Comparison of ENCODE assay signal across 33 mouse cellular contexts in the genomic region with DNA sequence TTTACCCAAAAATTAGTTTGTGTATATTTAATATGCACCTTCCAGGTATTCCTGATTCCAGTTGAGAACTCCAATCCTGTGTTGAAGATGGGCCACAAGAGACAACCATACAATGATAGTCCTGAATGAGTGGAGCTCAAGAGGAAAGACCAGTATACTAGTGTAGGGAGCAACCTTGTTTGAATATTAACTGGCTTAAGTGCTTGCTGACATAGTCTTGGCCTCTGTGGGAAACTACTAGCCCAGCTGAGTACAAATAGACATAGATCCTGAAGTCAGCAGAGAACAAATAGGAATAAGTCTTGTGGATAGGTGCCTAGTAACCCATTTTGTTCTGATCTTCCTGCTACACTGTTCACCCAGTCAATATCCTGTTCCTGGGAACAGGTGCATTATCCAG.
"Had no signal": no experiment of that assay in that cellular context is flagged by ENCODE, and none has a peak within 500 bp of the region (broad histone marks: within the 10 kb centered on the region; RNA-seq: fewer than 3 reads in every experiment).

No protein-coding gene starts in this region.

- H3K36me3 ChIP-seq: limb, embryonic 10.5 days; limb, embryonic 12.5 days; limb, embryonic 13.5 days; limb, embryonic 15.5 days; liver, embryonic 12.5 days; liver, embryonic 13.5 days; liver, embryonic 15.5 days; lung, embryonic 15.5 days; midbrain, embryonic 10.5 days; midbrain, embryonic 12.5 days; midbrain, embryonic 13.5 days; midbrain, embryonic 15.5 days; neural tube, embryonic 12.5 days; neural tube, embryonic 13.5 days had no signal

- H3K9me3 ChIP-seq: limb, embryonic 10.5 days; liver, embryonic 12.5 days; liver, embryonic 13.5 days; liver, embryonic 15.5 days; lung, embryonic 15.5 days; midbrain, embryonic 15.5 days; neural tube, embryonic 12.5 days had no signal

- H3K27ac ChIP-seq: limb, embryonic 10.5 days; limb, embryonic 12.5 days; limb, embryonic 13.5 days; limb, embryonic 15.5 days; liver, embryonic 12.5 days; liver, embryonic 13.5 days; liver, embryonic 14.5 days; liver, embryonic 15.5 days; lung, embryonic 15.5 days; macrophage; midbrain, embryonic 10.5 days; midbrain, embryonic 12.5 days; midbrain, embryonic 13.5 days; midbrain, embryonic 15.5 days; neural tube, embryonic 12.5 days; neural tube, embryonic 13.5 days had no signal

- ATAC-seq: liver, embryonic 12.5 days; liver, postnatal 0 days; lung, postnatal 0 days; midbrain, embryonic 13.5 days; midbrain, embryonic 15.5 days; midbrain, embryonic 16.5 days had no signal

- DNase-seq: left cerebral cortex, postnatal 4 days; liver; liver, embryonic 13.5 days; liver, postnatal 0 days; lung, adult 18-20 months; lung, adult 2 months; lung, embryonic 14.5 days; lung, postnatal 10 days; lung, postnatal 14 days; lung, postnatal 36 days; lung, postnatal 4 days; midbrain, embryonic 14.5 days had no signal

- H3K9ac ChIP-seq: limb, embryonic 12.5 days; limb, embryonic 13.5 days; limb, embryonic 15.5 days; liver, embryonic 12.5 days; liver, embryonic 13.5 days; liver, embryonic 14.5 days; liver, embryonic 15.5 days; liver, postnatal 0 days; lung, embryonic 14.5 days; lung, embryonic 15.5 days; midbrain, embryonic 12.5 days; midbrain, embryonic 13.5 days; midbrain, embryonic 15.5 days; neural tube, embryonic 12.5 days; neural tube, embryonic 13.5 days had no signal

- H3K4me1 ChIP-seq: limb, embryonic 10.5 days; limb, embryonic 12.5 days; limb, embryonic 13.5 days; limb, embryonic 15.5 days; liver, embryonic 12.5 days; liver, embryonic 13.5 days; liver, embryonic 15.5 days; lung, embryonic 15.5 days; megakaryocyte, embryonic 14.5 days; midbrain, embryonic 10.5 days; midbrain, embryonic 12.5 days; midbrain, embryonic 13.5 days; midbrain, embryonic 15.5 days; neural tube, embryonic 12.5 days; neural tube, embryonic 13.5 days had no signal

- H3K27me3 ChIP-seq: limb, embryonic 12.5 days; limb, embryonic 13.5 days; limb, embryonic 15.5 days; liver, embryonic 12.5 days; liver, embryonic 13.5 days; liver, embryonic 15.5 days; lung, embryonic 15.5 days; megakaryocyte, embryonic 14.5 days; midbrain, embryonic 12.5 days; midbrain, embryonic 13.5 days; midbrain, embryonic 15.5 days; neural tube, embryonic 12.5 days; neural tube, embryonic 13.5 days had no signal

- H3K4me2 ChIP-seq: limb, embryonic 12.5 days; limb, embryonic 13.5 days; limb, embryonic 15.5 days; liver, embryonic 11.5 days; liver, embryonic 12.5 days; liver, embryonic 13.5 days; liver, embryonic 15.5 days; lung, embryonic 14.5 days; lung, embryonic 15.5 days; midbrain, embryonic 11.5 days; midbrain, embryonic 12.5 days; midbrain, embryonic 13.5 days; midbrain, embryonic 15.5 days; neural tube, embryonic 12.5 days; neural tube, embryonic 13.5 days had no signal

- H3K4me3 ChIP-seq: limb, embryonic 10.5 days; limb, embryonic 12.5 days; limb, embryonic 13.5 days; limb, embryonic 15.5 days; liver, embryonic 12.5 days; liver, embryonic 13.5 days; liver, embryonic 15.5 days; lung, embryonic 15.5 days; megakaryocyte, embryonic 14.5 days; midbrain, embryonic 10.5 days; midbrain, embryonic 12.5 days; midbrain, embryonic 13.5 days; midbrain, embryonic 15.5 days; myocyte; neural tube, embryonic 12.5 days; neural tube, embryonic 13.5 days had no signal
